Mouse (Mus musculus) layer of hippocampus, postnatal 14 days (tissue): ENCODE measurements around the gene Kif3a. TPM values are rescaled to one million over a fixed set of nuclear protein-coding genes. Genes with fewer than 3 reads are reported as not detected.

Experiments
- DNase-seq, 2 experiments: peaks; one replicate each; pipeline ENCODE4 v3.0.0; 2021 to 2022; ENCODE audit warnings: low spot score in 2 of 2, mixed read lengths in 1 of 2
- total RNA-seq, 2 experiments: library from RNA; stranded (reverse); gene quantifications; 2 replicates each; pipeline ENCODE4 v1.2.3; 2021

Kif3a gene
- total RNA-seq, 2 experiments from 2014 or later, result 140 to 149 TPM

DNA sequence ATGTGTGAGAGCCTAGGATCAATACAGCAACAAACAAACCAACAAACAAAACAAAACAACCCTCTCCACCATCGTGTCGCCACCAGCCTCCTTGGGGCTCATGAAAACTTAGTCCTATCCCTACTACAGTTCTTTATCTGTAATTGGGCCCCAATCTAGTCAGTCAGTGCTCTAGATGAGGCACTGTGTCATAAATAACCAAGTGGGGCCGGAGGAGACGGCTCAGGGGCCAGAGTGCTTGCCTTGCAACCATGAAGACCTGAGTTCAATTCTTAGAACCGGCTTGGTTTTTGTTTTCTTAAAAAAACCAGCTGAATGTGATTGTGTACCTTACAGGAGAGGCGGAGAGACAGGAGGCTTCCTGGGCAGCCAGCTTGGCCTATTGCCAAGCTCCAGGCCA lies 48.0 kb downstream of the Kif3a start:
- no peak for DNase-seq

DNA sequence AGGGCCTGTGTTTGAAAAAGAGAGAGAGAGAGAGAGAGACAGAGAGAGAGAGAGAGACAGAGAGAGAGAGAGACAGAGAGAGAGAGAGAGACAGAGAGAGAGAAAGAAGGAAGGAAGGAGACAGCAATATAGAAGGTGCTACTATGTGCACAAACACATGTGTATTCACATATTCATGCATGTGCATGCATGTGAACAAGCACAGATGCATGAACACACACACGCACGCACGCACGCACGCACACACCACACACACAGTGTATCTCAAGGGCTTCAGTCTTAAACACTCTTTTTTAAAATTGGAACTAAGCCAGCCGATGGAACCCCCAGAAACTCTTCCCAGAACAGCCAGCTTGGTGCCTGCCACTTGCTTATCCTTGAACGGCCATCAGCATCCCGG lies 48.4 kb downstream of the Kif3a start:
- DNase-seq, result no peak

DNA sequence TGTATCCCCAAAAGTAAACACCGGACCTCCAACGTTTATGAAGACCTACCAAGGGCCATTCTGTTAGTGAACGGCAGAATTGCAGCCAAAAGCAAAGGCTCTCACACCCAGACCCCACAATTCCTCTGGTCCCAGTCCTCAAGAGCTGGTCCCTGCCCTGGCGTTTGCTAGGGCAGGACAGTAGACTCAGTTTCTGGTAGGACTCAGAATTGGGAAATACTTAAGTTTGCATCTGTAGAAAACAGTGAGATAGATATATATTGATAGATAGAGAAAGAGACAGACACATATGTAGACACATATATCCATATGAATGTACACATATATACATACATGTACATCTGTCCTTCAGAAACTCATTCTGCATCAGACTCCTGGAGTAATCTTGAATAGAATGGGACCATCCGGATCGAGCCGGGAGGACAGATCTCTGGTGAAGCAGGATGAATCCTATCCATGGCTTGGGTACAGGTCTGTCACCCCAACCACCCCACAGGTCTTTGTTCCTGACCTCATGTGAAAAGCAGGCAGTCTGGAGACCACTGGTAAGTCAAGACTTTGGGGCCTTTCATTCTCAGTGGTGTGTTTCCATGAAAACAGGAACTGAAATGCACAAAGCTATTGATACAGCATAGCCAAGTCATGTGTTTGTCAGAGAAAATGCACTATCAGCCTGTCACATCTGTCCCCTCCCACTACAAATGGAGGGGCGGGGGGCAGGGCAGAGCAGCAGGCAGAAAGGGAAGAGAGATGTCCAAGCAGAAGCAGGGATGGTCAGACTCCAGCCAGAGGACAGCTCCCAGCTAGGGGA lies 49.8 kb downstream of the Kif3a start:
- no peak for DNase-seq

DNA sequence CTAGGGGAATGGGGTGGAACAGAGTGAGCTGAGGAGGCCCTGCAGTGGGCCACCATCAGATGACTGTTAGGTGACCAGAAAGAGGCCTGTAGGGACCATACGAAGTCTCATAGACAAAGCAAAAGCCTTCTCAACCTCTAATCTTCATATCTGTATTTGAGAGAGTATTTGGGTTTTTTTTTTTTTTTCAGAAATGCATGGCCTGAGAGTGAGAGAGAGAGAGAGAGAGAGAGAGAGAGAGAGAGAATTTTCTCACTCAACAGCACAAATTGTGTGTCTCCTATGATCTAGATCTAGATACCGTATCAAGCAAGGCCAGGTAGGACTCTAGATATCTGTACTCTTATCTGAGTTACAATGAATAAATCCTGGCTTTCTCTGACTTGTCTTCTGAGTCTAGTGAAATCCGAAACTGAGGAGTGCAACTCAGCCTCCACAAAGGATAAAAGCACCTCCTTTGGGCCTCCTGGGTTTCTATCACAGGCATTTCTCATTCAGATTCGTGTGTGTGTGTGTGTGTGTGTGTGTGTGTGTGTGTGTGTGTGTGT lies 50.5 kb downstream of the Kif3a start:
- DNase-seq, result no peak

DNA sequence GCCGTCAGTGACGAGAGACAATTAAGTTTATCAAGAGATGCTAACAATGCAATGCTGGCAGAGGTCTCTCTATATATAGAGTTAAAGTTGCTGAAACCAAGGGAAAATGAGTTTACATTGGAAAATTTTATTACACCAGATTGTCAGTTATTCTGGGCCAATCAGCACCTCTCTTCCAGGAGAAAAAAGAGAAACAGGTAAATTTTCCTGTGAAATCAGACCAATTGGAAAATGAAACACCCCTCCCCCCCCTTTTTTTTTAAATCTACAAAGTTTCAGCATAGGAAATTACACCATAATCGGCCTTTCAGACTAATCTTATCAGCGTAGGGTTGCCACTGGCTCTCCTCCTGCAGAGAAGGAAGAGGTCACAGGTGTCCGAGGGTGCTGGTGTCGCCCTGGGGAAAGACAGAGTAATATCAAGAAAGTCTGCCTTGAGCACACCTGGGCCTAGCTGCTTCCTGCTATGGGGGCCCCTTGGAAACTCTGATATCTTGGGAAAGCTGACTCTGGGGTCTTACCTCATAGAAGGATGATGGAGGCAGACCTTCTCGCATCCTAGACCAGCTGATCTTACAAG lies 51.5 kb downstream of the Kif3a start, which contains the start of gene Il4:
Gene Il4 (minus strand): TSS at position 51 of the 580 bp plus-strand sequence.
- no peak for DNase-seq

DNA sequence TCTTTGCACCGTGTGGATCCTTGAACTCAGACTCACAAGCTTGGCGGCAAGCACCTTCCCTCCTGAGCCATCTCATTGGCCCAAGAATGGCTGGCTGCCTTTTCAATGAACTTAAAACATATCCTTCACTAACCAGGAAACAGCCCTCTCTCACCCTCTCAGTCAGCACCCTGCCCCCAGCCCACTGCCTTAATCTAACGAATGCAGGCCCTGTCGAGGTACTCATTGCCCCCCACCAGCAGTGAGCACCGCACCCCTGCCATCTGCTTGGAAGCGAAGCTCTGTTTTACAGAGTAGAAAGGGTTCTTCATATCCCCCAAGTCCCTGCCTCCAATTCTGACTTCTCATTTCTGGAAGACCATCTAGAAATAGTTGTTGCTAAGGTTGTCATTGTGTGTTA lies 52.2 kb downstream of the Kif3a start:
- no peak for DNase-seq

DNA sequence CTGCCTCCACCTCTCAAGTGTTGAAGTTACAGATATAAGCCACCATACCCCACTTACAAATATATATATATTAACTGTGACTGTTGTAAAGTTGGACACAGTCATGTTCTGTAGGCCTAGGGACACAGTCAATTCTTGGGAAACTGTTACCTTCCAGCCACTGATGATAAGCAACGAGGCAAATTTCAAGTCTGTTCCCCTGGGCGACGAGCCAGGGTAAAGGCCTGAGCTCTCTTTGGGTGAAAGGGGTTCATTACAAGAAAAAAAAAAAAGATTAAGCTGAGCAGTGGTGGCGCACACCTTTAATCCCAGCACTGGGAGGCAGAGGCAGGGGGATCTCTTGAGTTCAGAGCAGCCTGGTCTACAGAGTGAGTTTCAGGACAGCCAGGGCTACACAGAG lies 52.9 kb downstream of the Kif3a start:
- no peak for DNase-seq

DNA sequence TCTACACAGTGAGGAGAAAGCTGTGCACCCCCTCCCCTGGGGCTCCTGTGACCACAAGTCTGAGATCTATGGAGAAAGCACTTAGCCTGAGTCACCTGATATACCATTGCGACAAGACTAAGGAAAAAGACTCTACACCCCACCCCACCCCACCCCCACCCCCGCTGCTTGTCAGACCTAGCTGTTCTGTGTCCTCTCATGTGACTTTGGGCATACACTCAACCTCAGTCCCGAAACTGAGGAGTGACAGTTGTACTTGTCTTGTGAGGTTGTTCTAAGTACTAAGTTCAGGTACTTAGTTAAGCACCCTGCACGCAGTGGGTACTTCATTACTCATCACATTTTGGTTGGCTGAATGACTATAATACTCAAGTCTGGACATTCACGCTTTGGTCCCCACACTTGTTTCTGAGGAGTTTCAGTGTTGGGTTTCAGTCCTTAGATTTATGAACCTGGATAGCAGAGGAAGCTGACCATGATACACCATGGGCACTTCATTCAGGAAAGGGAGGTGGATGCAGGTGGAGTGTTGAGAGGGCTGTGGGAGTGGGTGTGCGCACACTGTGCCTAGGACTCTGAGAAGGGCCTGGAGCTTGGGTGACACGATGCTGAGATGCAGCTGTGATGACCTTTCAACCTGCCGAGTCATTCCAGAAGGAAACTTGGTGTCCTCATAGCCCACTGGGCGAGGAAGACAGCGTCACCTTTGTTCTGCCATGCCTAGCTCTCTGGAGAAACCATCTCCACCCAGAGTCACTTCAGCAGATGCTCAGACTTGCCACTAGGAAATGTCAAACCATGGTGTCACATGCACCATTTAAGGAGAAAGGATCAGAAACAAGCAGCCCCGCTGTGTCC lies 54.6 kb downstream of the Kif3a start:
- no peak for DNase-seq

DNA sequence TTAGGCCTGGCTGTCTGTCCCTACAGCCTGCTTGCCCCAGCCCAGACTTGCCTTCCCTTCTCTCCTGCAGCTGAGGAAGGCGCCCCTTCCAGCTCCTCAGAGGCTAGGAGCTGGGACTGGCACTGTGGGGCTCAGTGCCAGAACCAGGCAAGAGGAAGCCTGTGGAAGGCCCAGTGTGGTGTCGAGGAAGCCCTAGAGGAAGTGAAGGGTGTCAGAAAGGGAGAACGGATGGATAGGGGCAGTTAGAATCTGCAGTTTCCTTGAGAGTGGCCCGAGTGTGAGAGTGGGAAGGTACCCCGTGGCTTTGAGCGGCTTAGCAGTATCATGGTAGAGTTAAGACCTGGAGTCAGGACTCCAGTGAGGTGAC lies 55.2 kb downstream of the Kif3a start:
- DNase-seq, result no peak

DNA sequence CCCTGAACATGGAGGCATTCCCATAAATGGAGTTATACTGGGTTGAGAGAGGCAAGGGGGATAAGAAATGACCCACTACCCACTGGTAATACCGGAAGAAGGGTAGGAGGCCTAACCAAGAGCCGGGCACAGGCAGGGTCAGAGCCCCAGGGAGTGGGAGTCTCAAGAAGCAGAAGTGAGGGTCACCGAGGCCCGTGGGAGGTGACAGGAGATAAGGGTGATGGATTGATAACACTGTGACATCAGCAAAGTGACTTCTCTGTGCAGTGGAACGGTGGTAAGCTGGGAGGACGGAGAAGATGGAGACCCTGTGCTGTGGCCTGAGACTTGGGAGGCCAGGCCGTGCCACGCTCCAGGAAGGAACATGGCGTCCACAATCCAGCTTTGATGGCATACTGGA lies 56.4 kb downstream of the Kif3a start:
- no peak for DNase-seq

DNA sequence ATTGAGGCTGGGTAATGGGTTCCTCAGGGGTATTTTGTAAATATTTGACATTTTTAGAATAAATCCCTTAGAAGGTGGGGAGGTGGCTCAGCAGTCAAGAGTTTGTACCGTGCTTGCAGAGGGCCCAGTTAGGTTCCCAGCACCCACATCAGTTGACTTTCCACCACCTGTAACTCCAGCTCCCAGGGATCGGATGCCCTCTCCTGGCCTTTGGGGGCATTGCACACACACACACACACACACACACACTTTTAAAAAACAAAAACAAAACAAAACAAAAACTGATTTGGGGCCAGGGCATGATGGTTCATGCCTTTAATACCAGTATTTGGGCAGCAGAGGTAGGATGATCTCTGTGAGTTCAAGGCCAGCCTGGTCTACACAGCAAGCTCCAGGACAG lies 56.9 kb downstream of the Kif3a start:
- no peak for DNase-seq

DNA sequence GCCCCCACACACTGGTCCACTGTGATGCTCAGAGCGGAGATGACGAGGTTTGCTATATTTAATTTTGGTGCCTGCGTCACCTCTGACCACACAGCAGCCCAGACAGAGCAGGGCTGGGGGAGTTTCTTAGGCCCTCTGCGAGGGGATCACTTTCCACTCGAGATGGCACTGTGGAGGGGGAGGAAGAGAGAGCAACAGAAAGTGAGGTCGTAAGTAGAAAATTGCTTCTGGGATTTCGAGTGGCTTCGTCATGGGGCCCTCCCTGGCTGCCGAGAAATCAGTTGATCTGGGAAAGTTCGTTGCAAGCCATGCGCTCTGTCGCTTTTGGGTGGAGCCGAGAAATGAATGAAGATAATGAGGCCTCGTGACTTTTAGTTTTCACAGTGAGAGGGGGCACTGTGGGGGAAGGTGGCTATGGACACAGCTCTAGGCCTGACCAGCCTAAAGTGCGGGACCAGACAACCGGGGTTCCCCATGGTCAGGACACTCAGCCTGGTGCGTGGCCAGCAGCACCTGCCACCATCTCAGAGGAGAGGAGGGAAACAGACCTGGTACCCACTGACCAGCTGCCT lies 59.7 kb downstream of the Kif3a start:
- no peak for DNase-seq

DNA sequence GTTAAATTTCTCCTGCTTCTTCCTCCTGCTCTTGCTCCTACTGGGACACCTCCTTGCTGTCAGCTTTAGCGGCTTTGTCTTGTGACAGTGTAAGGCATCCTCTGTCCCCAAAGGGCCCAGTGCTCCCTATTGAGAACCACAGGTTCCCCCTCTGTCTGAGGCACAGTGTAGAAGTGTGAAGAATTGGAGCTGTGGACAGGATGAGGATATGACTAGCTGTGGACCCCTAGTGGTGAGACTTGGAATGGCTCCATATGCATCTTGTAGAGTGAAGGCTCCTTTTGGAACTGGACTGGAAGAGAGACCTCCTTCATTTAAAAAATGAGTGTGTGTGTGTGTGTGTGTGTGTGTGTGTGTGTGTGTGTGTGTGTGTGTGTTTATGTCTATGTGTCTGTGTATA lies 60.7 kb downstream of the Kif3a start:
- peak; percentile 76 to 86 for DNase-seq

DNA sequence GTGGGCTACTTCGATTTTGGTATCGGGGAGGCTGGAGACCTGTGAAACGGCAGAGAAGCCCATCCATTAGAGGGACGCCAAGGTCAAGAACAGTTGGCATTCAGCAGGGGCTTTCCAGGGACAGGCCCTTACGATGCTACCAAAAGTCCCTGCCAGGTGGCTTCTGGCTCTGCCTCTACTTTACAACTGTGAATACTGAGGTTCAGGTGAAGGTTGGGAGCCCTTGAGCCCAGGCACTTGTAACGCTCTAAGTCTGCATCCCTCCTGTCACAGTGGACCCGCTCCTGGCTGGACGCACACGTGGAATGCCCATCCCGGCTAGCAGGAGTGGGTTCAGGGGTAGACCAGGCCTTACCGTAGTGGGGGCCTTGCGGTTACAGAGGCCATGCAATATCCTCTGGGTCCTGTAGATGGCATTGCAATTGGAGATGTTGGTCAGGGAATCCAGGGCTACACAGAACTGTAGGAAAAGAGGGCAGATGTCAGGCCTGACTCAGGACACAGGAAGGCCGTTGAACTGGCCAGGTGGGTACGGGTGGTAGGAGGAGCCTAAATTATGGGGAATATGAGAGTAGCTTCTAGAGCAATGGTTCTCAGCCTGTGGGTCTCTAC lies 65.0 kb downstream of the Kif3a start:
- DNase-seq, result no peak

DNA sequence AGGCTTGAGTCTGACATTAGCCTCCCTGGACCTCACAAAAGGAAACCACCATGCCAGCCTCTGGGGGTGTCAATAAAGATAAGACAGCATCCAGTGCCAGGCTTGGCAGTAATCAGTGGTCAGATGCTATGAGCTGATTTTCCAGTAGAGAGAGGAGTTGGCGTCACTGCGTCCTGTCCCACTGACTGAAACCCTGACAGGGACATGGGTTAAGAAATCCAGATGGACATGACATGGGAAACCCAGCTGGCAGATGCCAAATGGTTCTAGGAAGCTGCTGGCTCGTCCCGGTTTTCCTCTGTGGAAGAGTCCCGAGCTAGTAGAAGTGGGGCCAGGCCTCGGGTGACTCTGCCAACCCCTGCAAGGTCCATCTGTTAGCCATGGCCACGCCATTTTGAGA lies 66.5 kb downstream of the Kif3a start:
- DNase-seq, result no peak

DNA sequence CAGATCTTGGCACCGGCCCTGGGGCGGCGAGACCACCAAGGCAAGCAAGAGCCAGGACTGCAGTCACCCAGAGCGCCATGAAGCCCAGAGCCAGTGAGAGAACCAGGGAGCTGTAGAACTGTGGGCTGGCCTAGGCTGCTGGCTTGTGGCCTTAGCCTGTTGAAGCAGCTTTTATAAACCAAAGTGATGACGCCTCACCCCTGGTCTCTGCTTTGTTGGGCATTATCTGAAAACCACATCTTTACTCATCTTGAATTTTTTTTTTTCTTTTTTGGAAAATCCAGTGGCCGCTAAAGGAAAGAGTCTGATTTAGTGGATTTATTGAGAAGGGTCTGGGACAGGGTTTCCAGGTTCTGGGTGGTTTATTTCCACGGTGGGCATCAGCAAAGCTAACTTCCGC lies 67.4 kb downstream of the Kif3a start, which contains the start of gene Il13:
Gene Il13 (minus strand): TSS at position 147 of the 400 bp plus-strand sequence.
- DNase-seq, result no peak

DNA sequence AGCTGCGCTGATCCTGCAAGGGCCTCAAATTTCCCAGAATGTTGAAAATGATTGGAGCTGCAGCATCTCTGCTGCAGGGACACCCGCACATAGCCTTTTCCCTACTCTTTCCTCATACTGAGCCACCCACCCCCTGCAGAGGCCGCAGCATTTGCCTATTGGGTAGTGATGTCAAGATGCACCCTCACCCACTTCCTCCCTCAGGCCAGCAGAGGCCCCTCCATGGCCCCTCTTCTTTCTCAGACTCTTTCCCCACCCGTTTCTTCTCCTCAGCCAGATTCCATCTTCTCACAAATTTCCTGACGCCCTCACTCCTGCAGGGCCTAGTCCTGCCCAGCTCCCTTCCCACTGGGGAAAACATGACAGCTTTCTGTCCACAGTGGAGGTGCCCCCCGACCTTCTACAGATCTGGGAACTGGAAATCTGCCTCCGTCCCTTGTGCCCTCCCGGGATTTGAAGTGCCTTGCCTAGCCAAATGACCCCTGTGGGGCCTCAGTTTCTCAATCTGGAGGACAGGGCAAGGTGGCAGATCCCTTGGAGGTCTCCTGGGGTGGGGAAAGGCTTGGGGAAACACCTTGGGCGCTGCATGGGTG lies 68.5 kb downstream of the Kif3a start:
- DNase-seq, result no peak

DNA sequence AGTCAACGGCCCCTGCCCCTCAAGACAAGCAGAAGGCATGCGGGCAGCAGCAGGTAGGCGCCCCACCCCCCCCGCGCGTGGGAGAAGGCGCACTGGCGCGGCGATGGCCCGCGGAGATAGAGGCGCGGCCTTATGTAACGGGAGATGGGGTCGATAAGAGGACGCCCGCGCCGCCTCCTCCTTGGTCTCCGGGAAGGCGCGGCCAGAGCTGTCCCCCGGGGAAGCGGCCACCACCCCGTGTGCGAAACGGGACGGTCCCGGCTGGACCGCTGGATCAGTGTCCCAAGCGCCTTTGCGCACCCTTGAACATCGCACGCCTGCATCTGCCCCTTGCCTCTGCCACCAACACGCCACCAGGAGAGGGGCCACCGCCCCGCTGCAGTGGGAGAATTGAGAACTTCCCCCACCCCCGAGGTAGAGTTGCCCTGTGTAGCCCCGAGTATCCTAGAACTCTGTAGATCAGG lies 69.0 kb downstream of the Kif3a start:
- DNase-seq, result no peak

DNA sequence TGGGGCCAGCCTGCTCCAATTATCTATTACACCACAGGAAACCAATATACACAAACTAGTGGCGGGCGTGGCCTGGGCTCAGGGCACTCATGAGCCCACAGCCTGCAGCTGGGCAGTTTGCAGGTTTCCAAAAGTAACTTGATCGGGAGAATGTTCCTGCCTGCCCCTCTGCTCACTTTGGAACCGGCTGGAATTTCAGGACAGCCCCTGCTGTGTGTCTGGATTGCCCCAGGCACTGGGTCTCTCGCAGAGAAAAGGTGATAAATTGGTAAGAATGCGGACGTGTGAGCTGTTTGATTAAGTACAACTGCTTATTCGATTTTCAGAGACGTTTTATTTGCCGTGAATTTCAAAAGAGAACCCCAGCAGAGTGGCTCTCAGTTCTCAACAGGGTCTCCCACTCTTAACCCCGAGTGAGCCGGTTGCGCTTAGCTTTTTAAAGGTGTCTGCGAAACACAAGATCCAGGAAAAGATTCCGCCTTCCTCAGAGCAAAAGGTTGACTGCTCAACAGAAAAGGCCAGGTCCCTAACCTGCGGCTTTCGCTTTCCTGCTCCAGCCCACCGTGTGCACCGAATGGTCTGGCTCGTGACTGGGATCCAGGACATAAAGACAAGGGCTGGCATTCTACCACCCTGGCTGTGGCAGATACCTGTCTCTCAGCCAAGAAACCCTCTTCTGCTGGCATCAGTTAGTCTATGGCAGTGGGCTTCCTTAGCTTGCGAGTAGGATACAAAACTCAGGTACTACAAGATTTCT lies 70.0 kb downstream of the Kif3a start:
- DNase-seq, result no peak

DNA sequence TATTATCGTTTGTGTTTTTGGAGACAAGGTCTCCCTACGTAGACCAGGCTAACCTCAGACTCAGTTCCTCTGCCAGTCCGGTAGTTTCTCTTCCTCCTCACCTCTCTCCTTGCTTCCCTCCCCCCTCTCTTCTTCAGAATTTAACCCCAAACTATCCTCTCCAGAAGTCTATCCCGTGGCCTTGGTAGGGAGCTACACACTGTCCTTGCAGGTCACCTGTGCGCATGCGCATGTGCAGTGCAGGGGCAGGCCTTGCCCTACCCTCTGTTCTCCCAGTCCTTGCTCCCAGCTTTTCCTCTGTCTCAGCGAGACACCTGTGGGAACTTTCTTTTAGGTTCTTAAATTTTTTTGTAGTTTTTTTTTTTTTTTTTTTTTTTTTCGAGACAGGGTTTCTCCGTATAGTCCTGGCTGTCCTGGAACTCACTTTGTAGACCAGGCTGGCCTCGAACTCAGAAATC lies 70.7 kb downstream of the Kif3a start:
- no peak for DNase-seq
